Mouse (Mus musculus): Measurements from ENCODE around the gene Tulp4. TPM values are rescaled to one million over a fixed set of nuclear protein-coding genes. Genes with fewer than 3 reads are reported as not detected.

The Tulp4 gene
- 52.9 and 57.0 TPM in 2 replicates for polyA plus RNA-seq (2012; rRNA removed)

DNA sequence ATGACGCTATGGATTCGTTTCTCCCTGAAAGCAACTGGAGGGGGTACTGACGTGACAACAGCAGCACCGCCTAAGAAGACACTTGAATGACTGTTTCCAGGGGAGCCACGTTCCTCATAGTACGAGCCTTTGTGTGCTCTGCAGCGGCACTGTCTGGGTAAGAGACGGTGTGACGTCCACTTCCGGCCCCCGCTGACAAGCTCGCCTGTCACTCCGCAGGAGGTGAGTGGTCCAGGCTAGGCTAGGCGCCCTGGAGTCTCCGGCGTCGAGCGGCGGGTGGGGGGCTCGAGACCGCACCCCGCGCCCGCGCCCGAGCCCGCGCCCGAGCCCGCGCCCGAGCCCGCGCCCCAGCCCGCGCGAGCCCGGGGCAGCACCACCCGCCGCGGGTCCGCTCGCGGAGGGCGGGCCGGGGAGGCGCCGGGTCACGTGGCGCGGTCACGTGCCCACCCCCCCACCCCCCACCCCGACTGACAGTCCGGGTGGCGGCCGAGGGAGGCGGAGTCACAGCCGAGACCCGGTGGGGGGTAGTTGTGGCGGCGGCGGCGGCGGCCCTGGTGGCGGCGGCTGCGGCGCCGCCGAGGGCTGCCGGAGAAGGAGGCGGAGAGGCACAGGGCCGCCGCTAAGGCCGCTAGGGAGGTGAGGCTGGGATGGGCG is at the start of gene Tulp4:
TSS of gene Tulp4 (plus strand) at position 77 of the 654 bp plus-strand sequence.

GRCm38 (mm10) chr17:6079287-6080122 is 26.7 kb upstream of the Tulp4 start, which contains the start of the genes Serac1 and Gtf2h5:
Serac1 (minus strand) TSS chr17:6079741.
Gtf2h5 (plus strand) TSS chr17:6079786.

GRCm38 (mm10) chr17:6256400-6257069 is 150.3 kb downstream of the Tulp4 start, which contains the start of gene Tmem181a:
Tmem181a (plus strand) TSS chr17:6256860.

Other genes with a start within 250 kb of the Tulp4 start
- gene Synj2, start 165.2 kb upstream of the Tulp4 start, polyA plus RNA-seq (2012; rRNA removed): 13.7 and 14.5 TPM in 2 replicates
- gene Serac1, start 26.7 kb upstream of the Tulp4 start, polyA plus RNA-seq (2012; rRNA removed): 2.2 and 2.6 TPM in 2 replicates
- 6.1 and 6.9 TPM in 2 replicates for gene Gtf2h5, start 26.7 kb upstream of the Tulp4 start, polyA plus RNA-seq (2012; rRNA removed)
- 24.9 and 37.2 TPM in 2 replicates for gene Tmem181a, start 150.4 kb downstream of the Tulp4 start, polyA plus RNA-seq (2012; rRNA removed)
- gene Dynlt1a, start 211.1 kb downstream of the Tulp4 start, polyA plus RNA-seq (2012; rRNA removed): 2.4 and 3.1 TPM in 2 replicates

All from colon, adult 2 months (tissue).